Mouse (Mus musculus): Measurements from ENCODE around the gene Slc27a3. TPM values are rescaled to one million over a fixed set of nuclear protein-coding genes. Genes with fewer than 3 reads are reported as not detected.
A peak's percentile ranks its signal among the peaks of the same experiment; 100 is the strongest.

Slc27a3 gene
- polyA plus RNA-seq (2012; rRNA removed) (2.1 TPM in 2 replicates), polyA plus RNA-seq (2014; fragmentation: Nextera tagmentation; extraction: Ambion mirVana) (0.76 and 1.0 TPM in 2 replicates)

DNA sequence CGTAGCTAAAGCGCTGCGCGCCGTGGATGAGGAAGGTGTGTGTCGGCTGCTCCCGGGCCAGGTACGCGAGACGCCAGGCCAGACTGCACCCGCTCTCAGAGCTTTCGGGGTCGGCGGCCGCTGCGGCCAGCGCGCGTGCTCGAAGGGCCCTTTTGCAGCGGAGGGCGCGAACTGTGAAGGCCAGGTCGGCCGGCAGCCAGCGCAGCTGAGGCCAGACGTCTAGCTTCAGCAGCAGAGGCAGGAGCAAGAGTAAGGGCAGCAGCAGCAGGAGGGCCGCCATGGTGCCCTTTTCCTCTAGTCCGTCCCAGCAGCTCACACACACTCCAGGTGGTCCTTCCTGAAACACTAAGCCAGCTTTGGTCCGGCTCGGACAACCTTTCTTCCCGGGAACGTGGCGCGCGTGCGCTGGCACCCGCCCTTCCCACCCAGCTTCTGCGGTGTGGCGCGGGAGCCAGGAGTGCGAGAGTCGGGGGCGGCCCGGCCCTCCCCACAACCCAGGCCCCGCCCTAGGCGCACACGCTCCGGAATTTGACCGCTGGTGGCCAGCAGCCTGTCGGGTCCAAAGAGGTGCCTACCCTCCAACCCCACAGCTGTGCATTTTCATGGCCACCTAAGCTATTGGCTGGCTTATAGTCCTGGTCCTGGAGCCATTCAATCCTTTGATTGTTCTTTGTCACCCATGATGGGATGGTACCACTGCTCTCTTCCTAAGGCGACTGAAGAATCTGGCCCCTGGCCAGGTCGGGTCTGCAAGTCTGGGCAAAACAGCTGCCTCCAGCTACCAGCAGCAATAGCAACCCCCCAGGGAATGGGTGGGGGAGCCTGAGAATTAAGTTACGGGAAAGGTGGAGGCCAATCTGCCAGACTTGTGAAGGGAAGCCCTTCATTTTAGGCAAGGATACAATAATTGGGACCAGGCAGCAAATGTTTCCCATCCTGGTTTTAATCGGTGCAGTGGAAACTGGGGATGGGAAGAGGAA, at the start of gene Slc27a3:
TSS of gene Slc27a3 (minus strand) at position 428 of the 980 bp plus-strand sequence.
- no peak for DNase-seq (ENCODE audit: low read depth in 3 of 3, low spot score in 3 of 3)
- no peak within 1 kb of the TSS for H3K27ac ChIP-seq
- WGBS (ENCODE audit: insufficient replicate concordance): 3% methylated on average over 55 of the region's 55 CpGs
- H3K4me3 ChIP-seq (ENCODE audit: insufficient read depth in 1 of 2, low read depth in 2 of 2, low read length in 2 of 2): peak within 1 kb of the TSS; percentile 36 to 42
- no peaks in the 10 kb centered on the region; a peak in 1 of 4 replicates for H3K4me1 ChIP-seq (replicated peaks; ENCODE audit: control insufficient read depth in 2 of 2, insufficient read depth in 2 of 2, low read length in 1 of 2)
- H3K4me2 ChIP-seq (ENCODE audit: low read depth): peak within 1 kb of the TSS; percentile 54
- H3K36me3 ChIP-seq (replicated peaks; ENCODE audit: control insufficient read depth, insufficient read depth, low read depth): peaks cover 11% of the 10 kb centered on the region
- H3K9me3 ChIP-seq (ENCODE audit: control insufficient read depth, low read length): no peaks in the 10 kb centered on the region
- peak; percentile 29; the same call in 1 of the 2 replicates for ATAC-seq (ENCODE audit: insufficient read depth)
- H3K9ac ChIP-seq (replicated peaks): no peak within 1 kb of the TSS
- no peak for TF ChIP-seq CTCF (IDR thresholded peaks at IDR 0.05; ENCODE audit: low read depth)
- no peak for TF ChIP-seq EP300 (IDR thresholded peaks at IDR 0.05; ENCODE audit: low read depth)
- H3K27me3 ChIP-seq (ENCODE audit: control insufficient read depth, insufficient read depth, low read length): peaks cover 24% of the 10 kb centered on the region

- Histone ChIP-seq H3K9me3 (ENCODE audit: control insufficient read depth, low read length) (no peaks in the 10 kb centered on the region), H3K9ac (replicated peaks) (no peak overlapping the region), H3K27ac (no peak overlapping the region), H3K27me3 (ENCODE audit: control insufficient read depth, insufficient read depth, low read length) (no peaks in the 10 kb centered on the region), H3K36me3 (replicated peaks; ENCODE audit: control insufficient read depth, insufficient read depth, low read depth) (no peaks in the 10 kb centered on the region), H3K4me3 (ENCODE audit: insufficient read depth in 1 of 2, low read depth in 2 of 2, low read length in 2 of 2) (no peak overlapping the region), H3K4me2 (ENCODE audit: low read depth) (no peak overlapping the region), H3K4me1 (replicated peaks; ENCODE audit: control insufficient read depth in 2 of 2, insufficient read depth in 2 of 2, low read length in 1 of 2) (peaks cover 7 to 11% of the 10 kb centered on the region in 2 experiments)
- 47% methylated on average over 4 of the region's 4 CpGs for WGBS (ENCODE audit: insufficient replicate concordance)
- ATAC-seq (ENCODE audit: insufficient read depth) (no peak), DNase-seq (ENCODE audit: low read depth in 3 of 3, low spot score in 3 of 3) (no peak)
- no peak for TF ChIP-seq CTCF (IDR thresholded peaks at IDR 0.05; ENCODE audit: low read depth)
- TF ChIP-seq EP300 (IDR thresholded peaks at IDR 0.05; ENCODE audit: low read depth): no peak
These were observed 47.4 kb upstream of the Slc27a3 start for GRCm38 (mm10) chr3:90437131-90437530.

DNA sequence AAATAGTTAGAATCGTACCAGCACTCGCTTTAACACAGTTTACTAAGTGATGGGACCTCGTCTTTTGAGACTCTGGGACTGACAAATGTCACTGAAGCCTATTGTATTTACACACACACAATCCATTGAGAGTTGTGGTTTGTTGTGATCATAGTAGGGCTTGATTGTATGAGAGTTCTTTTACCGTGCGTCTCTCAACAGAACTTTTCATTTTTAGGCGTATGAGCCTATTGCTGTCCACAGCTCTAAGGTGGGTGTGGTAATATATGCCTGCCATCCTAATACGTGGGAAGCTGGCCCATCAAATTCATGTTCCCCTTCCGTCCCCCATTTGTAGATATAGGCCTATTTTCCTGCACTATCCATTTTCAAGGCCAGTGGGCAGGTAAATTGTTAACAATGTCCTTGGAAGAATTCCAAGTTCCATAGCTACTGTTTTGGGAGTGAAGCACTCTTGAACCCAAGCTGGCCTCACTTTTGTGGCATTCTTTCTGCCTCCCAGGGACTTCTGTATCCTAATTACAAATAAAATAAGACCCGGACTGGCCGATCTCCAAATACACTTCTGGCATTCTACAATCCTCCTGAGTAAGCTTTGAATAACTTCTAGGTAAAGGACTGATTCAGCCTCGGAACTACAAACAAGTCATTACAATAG, 44.5 kb upstream of the Slc27a3 start:
- no peak for ATAC-seq (ENCODE audit: insufficient read depth)
- TF ChIP-seq EP300 (IDR thresholded peaks at IDR 0.05; ENCODE audit: low read depth): no peak
- no peak for TF ChIP-seq CTCF (IDR thresholded peaks at IDR 0.05; ENCODE audit: low read depth)
- no peaks in the 10 kb centered on the region for H3K27me3 ChIP-seq (ENCODE audit: control insufficient read depth, insufficient read depth, low read length)
- H3K27ac ChIP-seq: peak overlapping the region; percentile 57
- no peaks in the 10 kb centered on the region for H3K9me3 ChIP-seq (ENCODE audit: control insufficient read depth, low read length)
- peak overlapping the region; percentile 97 for H3K4me2 ChIP-seq (ENCODE audit: low read depth)
- H3K4me3 ChIP-seq (ENCODE audit: insufficient read depth in 1 of 2, low read depth in 2 of 2, low read length in 2 of 2): peak overlapping the region; percentile 76 to 79
- no peaks in the 10 kb centered on the region for H3K36me3 ChIP-seq (replicated peaks; ENCODE audit: control insufficient read depth, insufficient read depth, low read depth)
- peaks cover 29 to 32% of the 10 kb centered on the region in 2 experiments for H3K4me1 ChIP-seq (replicated peaks; ENCODE audit: control insufficient read depth in 2 of 2, insufficient read depth in 2 of 2, low read length in 1 of 2)
- 46% methylated on average over 11 of the region's 11 CpGs for WGBS (ENCODE audit: insufficient replicate concordance)
- H3K9ac ChIP-seq (replicated peaks): peak overlapping the region; percentile 67
- no peak for DNase-seq (ENCODE audit: low read depth in 3 of 3, low spot score in 3 of 3)

GRCm38 (mm10) chr3:90433381-90434020, 43.8 kb upstream of the Slc27a3 start, which contains the start of gene Ints3:
TSS of gene Ints3 (minus strand) at chr3:90433622.
- Histone ChIP-seq H3K27me3 (ENCODE audit: control insufficient read depth, insufficient read depth, low read length) (no peaks in the 10 kb centered on the region), H3K9ac (replicated peaks) (peak within 1 kb of the TSS; percentile 84), H3K4me3 (ENCODE audit: insufficient read depth in 1 of 2, low read depth in 2 of 2, low read length in 2 of 2) (peak within 1 kb of the TSS; percentile 76 to 79), H3K4me2 (ENCODE audit: low read depth) (peak within 1 kb of the TSS; percentile 97), H3K27ac (peak within 1 kb of the TSS; percentile 82), H3K36me3 (replicated peaks; ENCODE audit: control insufficient read depth, insufficient read depth, low read depth) (no peaks in the 10 kb centered on the region), H3K9me3 (ENCODE audit: control insufficient read depth, low read length) (no peaks in the 10 kb centered on the region), H3K4me1 (replicated peaks; ENCODE audit: control insufficient read depth in 2 of 2, insufficient read depth in 2 of 2, low read length in 1 of 2) (peaks cover 32 to 37% of the 10 kb centered on the region in 2 experiments)
- ATAC-seq (ENCODE audit: insufficient read depth) (peak; percentile 99), DNase-seq (ENCODE audit: low read depth in 3 of 3, low spot score in 3 of 3) (peak; percentile 99)
- WGBS (ENCODE audit: insufficient replicate concordance): under 1% methylated on average over 51 of the region's 52 CpGs
- TF ChIP-seq CTCF (IDR thresholded peaks at IDR 0.05; ENCODE audit: low read depth): no peak
- TF ChIP-seq EP300 (IDR thresholded peaks at IDR 0.05; ENCODE audit: low read depth): no peak
